Mouse (Mus musculus): ENCODE results near the gene Slc25a38. TPM values are rescaled to one million over a fixed set of nuclear protein-coding genes. Genes with fewer than 3 reads are reported as not detected.

Slc25a38 gene
- polyA plus RNA-seq, 1 experiment, result 154 TPM

- 0 out of 2 replicates have a peak, but pooled peaks cover 4% of the 10 kb centered on the region for H3K4me1 ChIP-seq (ENCODE audit: control insufficient read depth, insufficient read depth, low read length)
- TF ChIP-seq POLR2A (IDR thresholded peaks at IDR 0.05; ENCODE audit: borderline replicate concordance, control insufficient read depth, low read depth, low read length) (no peak), CTCF (IDR thresholded peaks at IDR 0.05; ENCODE audit: control insufficient read depth, insufficient read depth, low read length) (no peak)
- WGBS, result 94% methylated on average over 7 of the region's 7 CpGs
- no peak overlapping the region for H3K4me3 ChIP-seq (replicated peaks; ENCODE audit: control insufficient read depth, low read depth, low read length)
- no peak overlapping the region for H3K27ac ChIP-seq (ENCODE audit: control insufficient read depth, insufficient read depth, low read depth, low read length, poor library complexity)
These were observed 10.3 kb downstream of the Slc25a38 start for GRCm38 (mm10) chr9:120120503-120120902.

- Histone ChIP-seq H3K27ac (ENCODE audit: control insufficient read depth, insufficient read depth, low read depth, low read length, poor library complexity) (peak overlapping the region; percentile 51; the same call in 1 of the 2 replicates), H3K4me1 (ENCODE audit: control insufficient read depth, insufficient read depth, low read length) (peaks cover 1% of the 10 kb centered on the region; the same call in 1 of the 2 replicates), H3K4me3 (replicated peaks; ENCODE audit: control insufficient read depth, low read depth, low read length) (no peak overlapping the region)
- TF ChIP-seq POLR2A (IDR thresholded peaks at IDR 0.05; ENCODE audit: borderline replicate concordance, control insufficient read depth, low read depth, low read length), result no peak
- no peak for TF ChIP-seq CTCF (IDR thresholded peaks at IDR 0.05; ENCODE audit: control insufficient read depth, insufficient read depth, low read length)
- 41% methylated on average over 11 of the region's 11 CpGs for WGBS
These were observed 16.7 kb downstream of the Slc25a38 start for GRCm38 (mm10) chr9:120126868-120127267.

- WGBS, result under 1% methylated on average over 72 of the region's 72 CpGs
- TF ChIP-seq CTCF (IDR thresholded peaks at IDR 0.05; ENCODE audit: control insufficient read depth, insufficient read depth, low read length), result no peak
- TF ChIP-seq POLR2A (IDR thresholded peaks at IDR 0.05; ENCODE audit: borderline replicate concordance, control insufficient read depth, low read depth, low read length), result peak; percentile 88
- Histone ChIP-seq H3K4me3 (replicated peaks; ENCODE audit: control insufficient read depth, low read depth, low read length) (peak within 1 kb of the TSS; percentile 96), H3K27ac (ENCODE audit: control insufficient read depth, insufficient read depth, low read depth, low read length, poor library complexity) (peak within 1 kb of the TSS; percentile 92), H3K4me1 (ENCODE audit: control insufficient read depth, insufficient read depth, low read length) (peaks cover 1% of the 10 kb centered on the region; the same call in 1 of the 2 replicates)
These were observed 17.5 kb downstream of the Slc25a38 start, which contains the start of gene Rpsa for GRCm38 (mm10) chr9:120127538-120128251. TSS of gene Rpsa (plus strand) at chr9:120127689.

- 48% methylated on average over 10 of the region's 10 CpGs for WGBS
- peak overlapping the region; percentile 33 for H3K4me3 ChIP-seq (replicated peaks; ENCODE audit: control insufficient read depth, low read depth, low read length)
- no peak for TF ChIP-seq CTCF (IDR thresholded peaks at IDR 0.05; ENCODE audit: control insufficient read depth, insufficient read depth, low read length)
These were observed 19.1 kb downstream of the Slc25a38 start for GRCm38 (mm10) chr9:120129276-120129675.

GRCm38 (mm10) chr9:120131784-120132288 lies 21.7 kb downstream of the Slc25a38 start:
- TF ChIP-seq CTCF (IDR thresholded peaks at IDR 0.05; ENCODE audit: control insufficient read depth, insufficient read depth, low read length), result no peak
- no peak for TF ChIP-seq POLR2A (IDR thresholded peaks at IDR 0.05; ENCODE audit: borderline replicate concordance, control insufficient read depth, low read depth, low read length)
- H3K27ac ChIP-seq (ENCODE audit: control insufficient read depth, insufficient read depth, low read depth, low read length, poor library complexity), result no peak overlapping the region
- no peak overlapping the region for H3K4me3 ChIP-seq (replicated peaks; ENCODE audit: control insufficient read depth, low read depth, low read length)
- peaks cover 1% of the 10 kb centered on the region; the same call in 1 of the 2 replicates for H3K4me1 ChIP-seq (ENCODE audit: control insufficient read depth, insufficient read depth, low read length)
- 89% methylated on average over 3 of the region's 3 CpGs for WGBS

More at GRCm38 (mm10) chr9:120129276-120129675, 19.1 kb downstream of the Slc25a38 start:
- Histone ChIP-seq H3K4me1 (ENCODE audit: control insufficient read depth, insufficient read depth, low read length) (peaks cover 1% of the 10 kb centered on the region; the same call in 1 of the 2 replicates), H3K27ac (ENCODE audit: control insufficient read depth, insufficient read depth, low read depth, low read length, poor library complexity) (no peak overlapping the region)

- Histone ChIP-seq H3K27ac (ENCODE audit: control insufficient read depth, insufficient read depth, low read depth, low read length, poor library complexity) (no peak overlapping the region), H3K4me1 (ENCODE audit: control insufficient read depth, insufficient read depth, low read length) (peaks cover 1% of the 10 kb centered on the region; the same call in 1 of the 2 replicates), H3K4me3 (replicated peaks; ENCODE audit: control insufficient read depth, low read depth, low read length) (no peak overlapping the region)
- 47% methylated on average over 8 of the region's 8 CpGs for WGBS
- TF ChIP-seq CTCF (IDR thresholded peaks at IDR 0.05; ENCODE audit: control insufficient read depth, insufficient read depth, low read length), result no peak
- TF ChIP-seq POLR2A (IDR thresholded peaks at IDR 0.05; ENCODE audit: borderline replicate concordance, control insufficient read depth, low read depth, low read length), result no peak
These were observed 23.0 kb downstream of the Slc25a38 start for GRCm38 (mm10) chr9:120132980-120133754.

- 72% methylated on average over 6 of the region's 6 CpGs for WGBS
- no peak overlapping the region for H3K27ac ChIP-seq (ENCODE audit: control insufficient read depth, insufficient read depth, low read depth, low read length, poor library complexity)
- TF ChIP-seq CTCF (IDR thresholded peaks at IDR 0.05; ENCODE audit: control insufficient read depth, insufficient read depth, low read length) (no peak), POLR2A (IDR thresholded peaks at IDR 0.05; ENCODE audit: borderline replicate concordance, control insufficient read depth, low read depth, low read length) (no peak)
These were observed 23.7 kb downstream of the Slc25a38 start for GRCm38 (mm10) chr9:120133755-120134475.

More at GRCm38 (mm10) chr9:120133755-120134475, 23.7 kb downstream of the Slc25a38 start:
- no peak overlapping the region for H3K4me3 ChIP-seq (replicated peaks; ENCODE audit: control insufficient read depth, low read depth, low read length)
- no peaks in the 10 kb centered on the region; the same call in 1 of the 2 replicates for H3K4me1 ChIP-seq (ENCODE audit: control insufficient read depth, insufficient read depth, low read length)

All from bone marrow, adult 2 months (tissue).